In genomic region chr17:85951771-85952170, GRCm38 (mm10) we compare ENCODE assay signal across 34 mouse cellular contexts.
"Had no signal": no experiment of that assay in that cellular context is flagged by ENCODE, and none has a peak within 500 bp of the region (broad histone marks: within the 10 kb centered on the region; RNA-seq: fewer than 3 reads in every experiment).

No protein-coding gene starts in this region.

- H3K27ac ChIP-seq: heart, embryonic 10.5 days; heart, embryonic 13.5 days; heart, embryonic 15.5 days; hindbrain, embryonic 12.5 days; hindbrain, embryonic 13.5 days; hindbrain, embryonic 14.5 days; hindbrain, embryonic 15.5 days; hindbrain, postnatal 0 days; intestine, embryonic 15.5 days; kidney, embryonic 15.5 days; kidney, postnatal 0 days; layer of hippocampus, adult 2 months had no signal

- ATAC-seq: hindbrain, embryonic 16.5 days; hindbrain, postnatal 0 days; inflammation-experienced regulatory T-cells, adult 6 months; intestine, embryonic 15.5 days; intestine, embryonic 16.5 days; intestine, postnatal 0 days had no signal

- H3K4me1 ChIP-seq: heart, embryonic 12.5 days; heart, embryonic 13.5 days; heart, embryonic 15.5 days; intestine, embryonic 15.5 days had no signal

- H3K9me3 ChIP-seq: heart, embryonic 10.5 days; heart, embryonic 12.5 days; heart, embryonic 13.5 days; heart, embryonic 15.5 days; hindbrain, embryonic 10.5 days; hindbrain, embryonic 12.5 days; hindbrain, embryonic 13.5 days; hindbrain, embryonic 15.5 days; intestine, embryonic 15.5 days; kidney, embryonic 15.5 days had no signal

- H3K36me3 ChIP-seq: heart, embryonic 10.5 days; heart, embryonic 12.5 days; heart, embryonic 13.5 days; heart, embryonic 15.5 days; hindbrain, embryonic 10.5 days; hindbrain, embryonic 12.5 days; hindbrain, embryonic 13.5 days; hindbrain, embryonic 15.5 days; intestine, embryonic 15.5 days; kidney, embryonic 15.5 days had no signal

- H3K9ac ChIP-seq: heart, embryonic 12.5 days; heart, embryonic 13.5 days; heart, embryonic 15.5 days; hindbrain, embryonic 12.5 days; hindbrain, embryonic 13.5 days; hindbrain, embryonic 14.5 days; hindbrain, embryonic 15.5 days; intestine, embryonic 15.5 days; kidney, embryonic 15.5 days had no signal

- DNase-seq: heart, postnatal 10 days; heart, postnatal 14 days; heart, postnatal 36 days; heart, postnatal 4 days; kidney, adult 11 months; kidney, adult 18-20 months; kidney, adult 2 months; kidney, adult 8-10 months; kidney, adult 9 months; kidney, postnatal 10 days; kidney, postnatal 14 days; kidney, postnatal 25 days; kidney, postnatal 36 days; kidney, postnatal 4 days; layer of hippocampus, adult 9-11 months; layer of hippocampus, postnatal 36 days had no signal

- H3K4me3 ChIP-seq: heart, embryonic 10.5 days; heart, embryonic 12.5 days; heart, embryonic 13.5 days; heart, embryonic 15.5 days; hindbrain, embryonic 10.5 days; hindbrain, embryonic 12.5 days; hindbrain, embryonic 13.5 days; hindbrain, embryonic 15.5 days; intestine, embryonic 15.5 days; kidney, embryonic 15.5 days; layer of hippocampus, adult 2 months had no signal

- H3K4me2 ChIP-seq: heart, embryonic 12.5 days; heart, embryonic 13.5 days; heart, embryonic 15.5 days; hindbrain, embryonic 12.5 days; hindbrain, embryonic 13.5 days; hindbrain, embryonic 14.5 days; hindbrain, embryonic 15.5 days; intestine, embryonic 15.5 days; kidney, embryonic 15.5 days had no signal

- H3K27me3 ChIP-seq: intestine, embryonic 15.5 days had no signal
